Mouse (Mus musculus): Measurements from ENCODE around the gene Ubr4.

The Ubr4 gene

GRCm38 (mm10) chr4:139351931-139352711, at the start of gene Ubr4, which contains the start of the genes Mrto4 and Emc1:
TSS of gene Ubr4 (plus strand) at chr4:139352609.
TSS of gene Mrto4 (minus strand) at chr4:139352576.
TSS of gene Emc1 (plus strand) at chr4:139352587.
- DNase-seq (ENCODE audit: low read depth, low spot score) = peak; percentile 78

- DNase-seq (ENCODE audit: low read depth, low spot score) = no peak
Observed at GRCm38 (mm10) chr4:139305521-139305920, 46.9 kb upstream of the Ubr4 start.

GRCm38 (mm10) chr4:139307916-139308315, 44.5 kb upstream of the Ubr4 start:
- no peak for DNase-seq (ENCODE audit: low read depth, low spot score)

- DNase-seq (ENCODE audit: low read depth, low spot score) = peak; percentile 51
Observed at GRCm38 (mm10) chr4:139309651-139310050, 42.8 kb upstream of the Ubr4 start.

- peak; percentile 87 for DNase-seq (ENCODE audit: low read depth, low spot score)
Observed at GRCm38 (mm10) chr4:139310171-139310898, 42.1 kb upstream of the Ubr4 start, which contains the start of the genes Pqlc2 and Akr7a5. TSS of gene Pqlc2 (minus strand) at chr4:139310708. TSS of gene Akr7a5 (plus strand) at chr4:139310744.

GRCm38 (mm10) chr4:139310899-139311701, 41.3 kb upstream of the Ubr4 start:
- DNase-seq (ENCODE audit: low read depth, low spot score) = no peak

- no peak for DNase-seq (ENCODE audit: low read depth, low spot score)
Observed at GRCm38 (mm10) chr4:139311707-139312106, 40.7 kb upstream of the Ubr4 start.

GRCm38 (mm10) chr4:139312632-139313031, 39.8 kb upstream of the Ubr4 start:
- peak; percentile 65 for DNase-seq (ENCODE audit: low read depth, low spot score)

- DNase-seq (ENCODE audit: low read depth, low spot score) = no peak
Observed at GRCm38 (mm10) chr4:139318449-139318848, 34.0 kb upstream of the Ubr4 start.

GRCm38 (mm10) chr4:139319740-139320139, 32.7 kb upstream of the Ubr4 start:
- DNase-seq (ENCODE audit: low read depth, low spot score) = no peak

- peak; percentile 83 for DNase-seq (ENCODE audit: low read depth, low spot score)
Observed at GRCm38 (mm10) chr4:139330605-139331004, 21.8 kb upstream of the Ubr4 start.

GRCm38 (mm10) chr4:139334631-139335295, 17.6 kb upstream of the Ubr4 start:
- no peak for DNase-seq (ENCODE audit: low read depth, low spot score)

- DNase-seq (ENCODE audit: low read depth, low spot score) = no peak
Observed at GRCm38 (mm10) chr4:139335507-139335906, 16.9 kb upstream of the Ubr4 start.

GRCm38 (mm10) chr4:139336822-139337483, 15.5 kb upstream of the Ubr4 start:
- peak; percentile 82 for DNase-seq (ENCODE audit: low read depth, low spot score)

GRCm38 (mm10) chr4:139338145-139338544, 14.3 kb upstream of the Ubr4 start:
- DNase-seq (ENCODE audit: low read depth, low spot score) = no peak

- no peak for DNase-seq (ENCODE audit: low read depth, low spot score)
Observed at GRCm38 (mm10) chr4:139340835-139341234, 11.6 kb upstream of the Ubr4 start.

GRCm38 (mm10) chr4:139341556-139342233, 10.7 kb upstream of the Ubr4 start:
- peak; percentile 35 for DNase-seq (ENCODE audit: low read depth, low spot score)

GRCm38 (mm10) chr4:139343718-139344117, 8.7 kb upstream of the Ubr4 start:
- peak; percentile 52 for DNase-seq (ENCODE audit: low read depth, low spot score)

GRCm38 (mm10) chr4:139345416-139346019, 6.9 kb upstream of the Ubr4 start:
- no peak for DNase-seq (ENCODE audit: low read depth, low spot score)

GRCm38 (mm10) chr4:139352832-139353231, 423 bp downstream of the Ubr4 start:
- peak; percentile 21 for DNase-seq (ENCODE audit: low read depth, low spot score)
